Mouse (Mus musculus): Measurements from ENCODE around the gene Itga10. TPM values are rescaled to one million over a fixed set of nuclear protein-coding genes. Genes with fewer than 3 reads are reported as not detected.
A peak's percentile ranks its signal among the peaks of the same experiment; 100 is the strongest.
"Not testable (repeated sequence)": the region's sequence is repeated elsewhere in the genome, so short reads cannot be mapped to it uniquely, and the experiment has no call there.

Gene Itga10
- polyA plus RNA-seq, 1 experiment from 2014 or later, result 0.52 TPM

GRCm38 (mm10) chr3:96600639-96601250 lies 44.6 kb upstream of the Itga10 start, which contains the start of gene Lix1l:
TSS of gene Lix1l (plus strand) at chr3:96601149.
- Histone ChIP-seq H3K36me3 (ENCODE audit: control insufficient read depth, insufficient read depth, low read length) (no peaks in the 10 kb centered on the region), H3K27ac (ENCODE audit: low read depth, low read length) (peak within 1 kb of the TSS; percentile 88), H3K9me3 (ENCODE audit: control insufficient read depth, low read length) (no peaks in the 10 kb centered on the region), H3K4me2 (peak within 1 kb of the TSS; percentile 71), H3K4me3 (ENCODE audit: low read depth, low read length) (peak within 1 kb of the TSS; percentile 90), H3K9ac (ENCODE audit: low read length) (peak within 1 kb of the TSS; percentile 88), H3K4me1 (ENCODE audit: control insufficient read depth, insufficient read depth, low read length) (peaks cover 51% of the 10 kb centered on the region), H3K27me3 (ENCODE audit: control insufficient read depth, insufficient read depth, low read length) (peaks cover 16% of the 10 kb centered on the region; the same call in 1 of the 2 replicates)
- ATAC-seq (ENCODE audit: low FRiP score), result peak; percentile 95
- peak; percentile 98 for DNase-seq (ENCODE audit: low spot score, missing footprints)
- 1% methylated on average over 27 of the region's 27 CpGs for WGBS

GRCm38 (mm10) chr3:96601251-96601787 lies 44.1 kb upstream of the Itga10 start:
- H3K4me2 ChIP-seq, result peak overlapping the region; percentile 71
- H3K9ac ChIP-seq (ENCODE audit: low read length), result peak overlapping the region; percentile 88
- no peaks in the 10 kb centered on the region for H3K36me3 ChIP-seq (ENCODE audit: control insufficient read depth, insufficient read depth, low read length)
- peak; percentile 94 for DNase-seq (ENCODE audit: low spot score, missing footprints)
- peak overlapping the region; percentile 88 for H3K27ac ChIP-seq (ENCODE audit: low read depth, low read length)
- WGBS, result 0% methylated on average over 34 of the region's 40 CpGs
- ATAC-seq (ENCODE audit: low FRiP score), result peak; percentile 72
- H3K9me3 ChIP-seq (ENCODE audit: control insufficient read depth, low read length), result no peaks in the 10 kb centered on the region
- H3K27me3 ChIP-seq (ENCODE audit: control insufficient read depth, insufficient read depth, low read length), result peaks cover 10% of the 10 kb centered on the region; the same call in 1 of the 2 replicates
- peaks cover 46% of the 10 kb centered on the region for H3K4me1 ChIP-seq (ENCODE audit: control insufficient read depth, insufficient read depth, low read length)
- peak overlapping the region; percentile 90 for H3K4me3 ChIP-seq (ENCODE audit: low read depth, low read length)

GRCm38 (mm10) chr3:96601941-96602703 lies 43.3 kb upstream of the Itga10 start:
- Histone ChIP-seq H3K27me3 (ENCODE audit: control insufficient read depth, insufficient read depth, low read length) (peaks cover 4% of the 10 kb centered on the region; the same call in 1 of the 2 replicates), H3K36me3 (ENCODE audit: control insufficient read depth, insufficient read depth, low read length) (no peaks in the 10 kb centered on the region), H3K4me2 (peak overlapping the region; percentile 71), H3K4me3 (ENCODE audit: low read depth, low read length) (peak overlapping the region; percentile 90), H3K9ac (ENCODE audit: low read length) (peak overlapping the region; percentile 88), H3K9me3 (ENCODE audit: control insufficient read depth, low read length) (no peaks in the 10 kb centered on the region), H3K27ac (ENCODE audit: low read depth, low read length) (peak overlapping the region; percentile 30), H3K4me1 (ENCODE audit: control insufficient read depth, insufficient read depth, low read length) (peaks cover 38% of the 10 kb centered on the region)
- 18% methylated on average over 10 of the region's 10 CpGs for WGBS
- ATAC-seq (ENCODE audit: low FRiP score), result no peak
- DNase-seq (ENCODE audit: low spot score, missing footprints), result no peak

- H3K36me3 ChIP-seq (ENCODE audit: control insufficient read depth, insufficient read depth, low read length), result no peaks in the 10 kb centered on the region
- H3K4me1 ChIP-seq (ENCODE audit: control insufficient read depth, insufficient read depth, low read length), result peaks cover 32% of the 10 kb centered on the region
- peaks cover 4% of the 10 kb centered on the region; the same call in 1 of the 2 replicates for H3K27me3 ChIP-seq (ENCODE audit: control insufficient read depth, insufficient read depth, low read length)
- H3K4me3 ChIP-seq (ENCODE audit: low read depth, low read length), result peak overlapping the region; percentile 90
- peak overlapping the region; percentile 71 for H3K4me2 ChIP-seq
- H3K9ac ChIP-seq (ENCODE audit: low read length), result peak overlapping the region; percentile 88
- 29% methylated on average over 5 of the region's 5 CpGs for WGBS
- no peaks in the 10 kb centered on the region for H3K9me3 ChIP-seq (ENCODE audit: control insufficient read depth, low read length)
- no peak for ATAC-seq (ENCODE audit: low FRiP score)
- DNase-seq (ENCODE audit: low spot score, missing footprints), result peak; percentile 86
- peak overlapping the region; percentile 30 for H3K27ac ChIP-seq (ENCODE audit: low read depth, low read length)
These were observed 42.7 kb upstream of the Itga10 start for GRCm38 (mm10) chr3:96602704-96603084.

GRCm38 (mm10) chr3:96603311-96603710 lies 42.1 kb upstream of the Itga10 start:
- Histone ChIP-seq H3K4me3 (ENCODE audit: low read depth, low read length) (peak overlapping the region; percentile 90), H3K36me3 (ENCODE audit: control insufficient read depth, insufficient read depth, low read length) (no peaks in the 10 kb centered on the region), H3K9me3 (ENCODE audit: control insufficient read depth, low read length) (no peaks in the 10 kb centered on the region), H3K9ac (ENCODE audit: low read length) (peak overlapping the region; percentile 88), H3K27ac (ENCODE audit: low read depth, low read length) (no peak overlapping the region), H3K4me1 (ENCODE audit: control insufficient read depth, insufficient read depth, low read length) (peaks cover 28% of the 10 kb centered on the region), H3K27me3 (ENCODE audit: control insufficient read depth, insufficient read depth, low read length) (peaks cover 4% of the 10 kb centered on the region; the same call in 1 of the 2 replicates), H3K4me2 (peak overlapping the region; percentile 71)
- DNase-seq (ENCODE audit: low spot score, missing footprints), result no peak
- no peak for ATAC-seq (ENCODE audit: low FRiP score)
- 45% methylated on average over 5 of the region's 5 CpGs for WGBS

- not testable (repeated sequence) for H3K27ac ChIP-seq (ENCODE audit: low read depth, low read length); H3K9me3 ChIP-seq (ENCODE audit: control insufficient read depth, low read length); H3K27me3 ChIP-seq (ENCODE audit: control insufficient read depth, insufficient read depth, low read length); H3K9ac ChIP-seq (ENCODE audit: low read length); H3K4me3 ChIP-seq (ENCODE audit: low read depth, low read length); ATAC-seq (ENCODE audit: low FRiP score); DNase-seq (ENCODE audit: low spot score, missing footprints); H3K36me3 ChIP-seq (ENCODE audit: control insufficient read depth, insufficient read depth, low read length); H3K4me2 ChIP-seq
- 89% methylated on average over 3 of the region's 4 CpGs for WGBS
- H3K4me1 ChIP-seq (ENCODE audit: control insufficient read depth, insufficient read depth, low read length), result peaks cover 17% of the 10 kb centered on the region
These were observed 39.4 kb upstream of the Itga10 start for GRCm38 (mm10) chr3:96606007-96606406.

GRCm38 (mm10) chr3:96606618-96607017 lies 38.8 kb upstream of the Itga10 start:
- no peak overlapping the region for H3K9ac ChIP-seq (ENCODE audit: low read length)
- peaks cover 17% of the 10 kb centered on the region for H3K4me1 ChIP-seq (ENCODE audit: control insufficient read depth, insufficient read depth, low read length)
- no peak overlapping the region for H3K4me3 ChIP-seq (ENCODE audit: low read depth, low read length)
- H3K27me3 ChIP-seq (ENCODE audit: control insufficient read depth, insufficient read depth, low read length), result no peaks in the 10 kb centered on the region
- H3K4me2 ChIP-seq, result no peak overlapping the region
- H3K9me3 ChIP-seq (ENCODE audit: control insufficient read depth, low read length), result no peaks in the 10 kb centered on the region
- WGBS, result 88% methylated on average over 4 of the region's 4 CpGs
- H3K36me3 ChIP-seq (ENCODE audit: control insufficient read depth, insufficient read depth, low read length), result no peaks in the 10 kb centered on the region
- no peak for ATAC-seq (ENCODE audit: low FRiP score)
- DNase-seq (ENCODE audit: low spot score, missing footprints), result no peak
- no peak overlapping the region for H3K27ac ChIP-seq (ENCODE audit: low read depth, low read length)

GRCm38 (mm10) chr3:96617941-96618340 lies 27.4 kb upstream of the Itga10 start:
- DNase-seq (ENCODE audit: low spot score, missing footprints) (no peak), ATAC-seq (ENCODE audit: low FRiP score) (no peak)
- H3K27ac ChIP-seq (ENCODE audit: low read depth, low read length), result no peak overlapping the region
- H3K27me3 ChIP-seq (ENCODE audit: control insufficient read depth, insufficient read depth, low read length), result no peaks in the 10 kb centered on the region
- H3K36me3 ChIP-seq (ENCODE audit: control insufficient read depth, insufficient read depth, low read length), result peaks cover 8% of the 10 kb centered on the region; the same call in 1 of the 2 replicates
- no peaks in the 10 kb centered on the region for H3K4me1 ChIP-seq (ENCODE audit: control insufficient read depth, insufficient read depth, low read length)
- no peak overlapping the region for H3K4me2 ChIP-seq
- H3K4me3 ChIP-seq (ENCODE audit: low read depth, low read length), result no peak overlapping the region
- H3K9ac ChIP-seq (ENCODE audit: low read length), result no peak overlapping the region
- 96% methylated on average over 3 of the region's 3 CpGs for WGBS
- H3K9me3 ChIP-seq (ENCODE audit: control insufficient read depth, low read length), result no peaks in the 10 kb centered on the region

GRCm38 (mm10) chr3:96623201-96623600 lies 22.2 kb upstream of the Itga10 start:
- no peak overlapping the region for H3K4me2 ChIP-seq
- H3K27me3 ChIP-seq (ENCODE audit: control insufficient read depth, insufficient read depth, low read length), result no peaks in the 10 kb centered on the region
- no peak for ATAC-seq (ENCODE audit: low FRiP score)
- 90% methylated on average over 4 of the region's 4 CpGs for WGBS
- DNase-seq (ENCODE audit: low spot score, missing footprints), result no peak
- no peak overlapping the region for H3K27ac ChIP-seq (ENCODE audit: low read depth, low read length)
- H3K4me1 ChIP-seq (ENCODE audit: control insufficient read depth, insufficient read depth, low read length), result no peaks in the 10 kb centered on the region
- H3K36me3 ChIP-seq (ENCODE audit: control insufficient read depth, insufficient read depth, low read length), result peaks cover 6% of the 10 kb centered on the region
- no peak overlapping the region for H3K9ac ChIP-seq (ENCODE audit: low read length)
- no peaks in the 10 kb centered on the region for H3K9me3 ChIP-seq (ENCODE audit: control insufficient read depth, low read length)
- H3K4me3 ChIP-seq (ENCODE audit: low read depth, low read length), result no peak overlapping the region

Measured in midbrain, embryonic 11.5 days (tissue).